Mouse (Mus musculus): ENCODE measurements around the gene Ltbp2.

DNA sequence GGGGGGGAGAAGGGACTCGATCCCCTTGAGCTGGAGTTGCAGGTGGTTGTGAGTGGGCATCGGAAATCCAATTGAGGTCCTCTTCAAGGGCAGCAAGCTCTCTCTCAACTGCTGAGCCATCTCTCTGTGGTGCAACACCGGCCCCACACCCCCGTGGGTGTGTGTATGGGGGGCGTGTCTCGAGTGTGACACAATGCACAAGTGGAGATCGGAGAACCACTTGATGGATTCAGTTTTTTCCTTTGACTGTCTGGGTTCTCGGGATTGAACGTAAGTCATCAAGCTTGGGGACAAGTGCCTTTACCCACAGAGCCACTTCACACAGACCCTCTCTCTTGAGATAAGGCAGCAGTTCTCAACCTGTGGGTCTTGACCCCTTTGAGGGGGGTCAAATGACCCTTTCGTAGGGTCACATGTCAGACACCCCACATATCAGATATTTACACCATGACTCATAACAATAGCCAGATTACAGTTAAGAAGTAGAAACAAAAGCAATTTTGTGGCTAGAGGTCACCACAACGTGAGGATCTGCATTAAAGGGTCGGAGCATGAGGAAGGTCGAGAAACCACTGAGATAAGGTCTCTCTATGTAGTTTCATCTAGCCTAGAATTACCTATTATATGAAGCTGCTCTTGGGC is 112.6 kb downstream of the Ltbp2 start:
- TF ChIP-seq GATA1 (IDR thresholded peaks at IDR 0.05; ENCODE audit: low read length) (no peak), TAL1 (IDR thresholded peaks at IDR 0.05; ENCODE audit: low read length) (no peak)
